ENCODE assay signal across 21 mouse cellular contexts in genomic region chr7:67051089-67051718, GRCm38 (mm10).
A peak's percentile ranks its signal among the peaks of the same experiment; 100 is the strongest.
DNase-seq lines count a peak whose midpoint lies in the region; ATAC-seq and TF ChIP-seq lines count a peak whose summit lies in the region.
"Had no signal": no experiment of that assay in that cellular context is flagged by ENCODE, and none has a peak within 500 bp of the region (broad histone marks: within the 10 kb centered on the region; RNA-seq: fewer than 3 reads in every experiment).

No protein-coding gene starts in this region.

- H3K4me2 ChIP-seq in heart, postnatal 0 days (ENCODE audit: low read depth, low read length), result no peak overlapping the region
- H3K4me2 ChIP-seq: forebrain, embryonic 15.5 days; hindbrain, embryonic 13.5 days; limb, embryonic 12.5 days; liver, embryonic 13.5 days; neural tube, embryonic 15.5 days had no signal

- no peak overlapping the region; the same call in 1 of the 2 replicates for H3K27ac ChIP-seq in heart, adult 2 months
- 0 out of 2 replicates have a peak overlapping the region, but pooled peaks have one; percentile 5 for H3K27ac ChIP-seq in heart, postnatal 0 days (ENCODE audit: low read depth)
- H3K27ac ChIP-seq in thymus, adult 2 months (ENCODE audit: control insufficient read depth, insufficient read depth, low read length), result no peak overlapping the region
- H3K27ac ChIP-seq: forebrain, embryonic 15.5 days; hindbrain, embryonic 13.5 days; limb, embryonic 12.5 days; liver, embryonic 13.5 days; neural tube, embryonic 15.5 days had no signal

- H3K27me3 ChIP-seq in heart, adult 2 months (ENCODE audit: control insufficient read depth, insufficient read depth, low read length), result no peaks in the 10 kb centered on the region
- H3K27me3 ChIP-seq in heart, postnatal 0 days (ENCODE audit: control insufficient read depth, insufficient read depth, low read length), result no peaks in the 10 kb centered on the region
- H3K27me3 ChIP-seq in thymus, adult 2 months (ENCODE audit: control insufficient read depth, insufficient read depth, low read length), result no peaks in the 10 kb centered on the region
- H3K27me3 ChIP-seq: forebrain, embryonic 15.5 days; hindbrain, embryonic 13.5 days; limb, embryonic 12.5 days; liver, embryonic 13.5 days; neural tube, embryonic 15.5 days had no signal

- H3K9me3 ChIP-seq in heart, postnatal 0 days (replicated peaks; ENCODE audit: control insufficient read depth, low read length), result no peaks in the 10 kb centered on the region
- H3K9me3 ChIP-seq: forebrain, embryonic 15.5 days; hindbrain, embryonic 13.5 days; limb, embryonic 12.5 days; liver, embryonic 13.5 days; neural tube, embryonic 15.5 days had no signal

- no peak overlapping the region for H3K9ac ChIP-seq in heart, adult 2 months (ENCODE audit: low read depth, low read length)
- H3K9ac ChIP-seq in heart, postnatal 0 days (replicated peaks; ENCODE audit: low read depth, low read length), result no peak overlapping the region
- H3K9ac ChIP-seq: forebrain, embryonic 15.5 days; hindbrain, embryonic 13.5 days; limb, embryonic 12.5 days; liver, embryonic 13.5 days; neural tube, embryonic 15.5 days had no signal

- DNase-seq in heart, adult 2 months, result no peak
- no peak for DNase-seq in heart, adult 18-20 months
- DNase-seq in heart, postnatal 0 days (ENCODE audit: low spot score), result no peak
- no peak for DNase-seq in heart, adult 11 months
- DNase-seq in thymus, postnatal 25 days, result peak; percentile 11
- DNase-seq in thymus, adult 2 months, result no peak
- no peak for DNase-seq in left cerebral cortex, adult 11 months (ENCODE audit: low spot score)
- DNase-seq: adrenal gland, postnatal 14 days; cerebellum, adult 11 months; cerebellum, postnatal 14 days; embryo, embryonic 11 days; kidney, adult 9 months; kidney, postnatal 4 days; liver, embryonic 13.5 days; lung, postnatal 14 days had no signal

- TF ChIP-seq CTCF in heart, adult 2 months (IDR thresholded peaks at IDR 0.05), result 0 out of 2 replicates have a peak, but pooled peaks have one; percentile 16
- TF ChIP-seq CTCF in heart, postnatal 0 days (IDR thresholded peaks at IDR 0.05; ENCODE audit: low read depth), result no peak
- no peak for TF ChIP-seq CTCF in thymus, adult 2 months (IDR thresholded peaks at IDR 0.05; ENCODE audit: borderline replicate concordance, control insufficient read depth, extremely low read depth, insufficient read depth, low read length, poor library complexity)

- no peak for TF ChIP-seq POLR2A in heart, adult 2 months (IDR thresholded peaks at IDR 0.05; ENCODE audit: insufficient read depth, low read depth, low read length)
- TF ChIP-seq POLR2A in thymus, adult 2 months (IDR thresholded peaks at IDR 0.05; ENCODE audit: control insufficient read depth, extremely low read depth, insufficient read depth, low read length, poor library complexity), result no peak

- no peak for TF ChIP-seq EP300 in heart, adult 2 months (IDR thresholded peaks at IDR 0.05; ENCODE audit: insufficient read depth, low read depth, low read length)
- no peak for TF ChIP-seq EP300 in heart, postnatal 0 days (IDR thresholded peaks at IDR 0.05; ENCODE audit: low read depth)

- WGBS in heart, adult 2 months, result 28% methylated on average over 7 of the region's 7 CpGs
- 43% methylated on average over 7 of the region's 7 CpGs for WGBS in heart, postnatal 0 days
- WGBS in thymus, adult 2 months, result 27% methylated on average over 7 of the region's 7 CpGs

- H3K79me2 ChIP-seq in heart, adult 2 months (replicated peaks; ENCODE audit: control insufficient read depth, insufficient read depth, low read length), result no peaks in the 10 kb centered on the region

- H3K36me3 ChIP-seq in heart, adult 2 months (ENCODE audit: control insufficient read depth, insufficient read depth, low read length), result no peaks in the 10 kb centered on the region
- H3K36me3 ChIP-seq in heart, postnatal 0 days (replicated peaks; ENCODE audit: control insufficient read depth, insufficient read depth, low read length), result no peaks in the 10 kb centered on the region
- no peaks in the 10 kb centered on the region for H3K36me3 ChIP-seq in thymus, adult 2 months (ENCODE audit: control insufficient read depth, insufficient read depth, low read length)
- H3K36me3 ChIP-seq: forebrain, embryonic 15.5 days; G1E; hindbrain, embryonic 13.5 days; liver, embryonic 13.5 days; neural tube, embryonic 15.5 days had no signal

- intact Hi-C loops in heart, adult 2 months (cut with DNase I), result no loop called here

- no peak for ATAC-seq in heart, postnatal 0 days (ENCODE audit: insufficient read depth, low read depth)
- ATAC-seq: forebrain, embryonic 15.5 days; midbrain, embryonic 16.5 days had no signal

- no peak overlapping the region for H3K4me3 ChIP-seq in heart, adult 2 months
- H3K4me3 ChIP-seq in heart, postnatal 0 days (ENCODE audit: low read depth, low read length), result no peak overlapping the region
- no peak overlapping the region for H3K4me3 ChIP-seq in thymus, adult 2 months (ENCODE audit: control insufficient read depth, insufficient read depth, low read length)
- H3K4me3 ChIP-seq: forebrain, embryonic 15.5 days; hindbrain, embryonic 13.5 days; limb, embryonic 12.5 days; liver, embryonic 13.5 days; neural tube, embryonic 15.5 days had no signal

- peaks cover 4% of the 10 kb centered on the region; the same call in 1 of the 2 replicates for H3K4me1 ChIP-seq in heart, adult 2 months (ENCODE audit: control insufficient read depth, insufficient read depth, low read length)
- peaks cover 34% of the 10 kb centered on the region for H3K4me1 ChIP-seq in heart, postnatal 0 days (ENCODE audit: control insufficient read depth, insufficient read depth)
- H3K4me1 ChIP-seq in thymus, adult 2 months (replicated peaks; ENCODE audit: control insufficient read depth, insufficient read depth, low read length), result no peaks in the 10 kb centered on the region
- H3K4me1 ChIP-seq: forebrain, embryonic 15.5 days; hindbrain, embryonic 13.5 days; limb, embryonic 12.5 days; liver, embryonic 13.5 days; neural tube, embryonic 15.5 days had no signal
